Mouse (Mus musculus) stomach, postnatal 0 days (tissue): ENCODE results near the gene Ubqln3. TPM values are rescaled to one million over a fixed set of nuclear protein-coding genes. Genes with fewer than 3 reads are reported as not detected.

Source experiments
- ATAC-seq: fragments of 200-750 bp; cut with Nextera tagmentation; 2 replicates; pipeline ENCODE4 v1.8.0; 2017; ENCODE audit not compliant: low FRiP score, low TSS enrichment
- DNase-seq: peaks from one replicate; pipeline ENCODE4 v3.0.0-alpha.2; 2016; ENCODE audit warnings: low spot score
- H3K27ac ChIP-seq: fragments of 300-500 bp; sonication (generic); replicated peaks from 2 replicates; pipeline ENCODE4 v1.5.1; 2014; ENCODE audit warnings: mild to moderate bottlenecking, control low read depth
- H3K27me3 ChIP-seq: fragments of 300-500 bp; sonication (generic); 2 replicates; pipeline ENCODE4 v1.6.1; 2014; ENCODE audit warnings: low read length; ENCODE audit not compliant: control insufficient read depth, insufficient read depth
- H3K36me3 ChIP-seq: fragments of 300-500 bp; sonication (generic); 2 replicates; pipeline ENCODE4 v1.6.1; 2014; ENCODE audit warnings: low read length, mixed read lengths; ENCODE audit not compliant: control insufficient read depth, insufficient read depth
- H3K4me1 ChIP-seq: fragments of 300-500 bp; sonication (generic); replicated peaks from 2 replicates; pipeline ENCODE4 v1.6.1; 2014; ENCODE audit warnings: antibody characterized with exemption; ENCODE audit not compliant: control insufficient read depth, insufficient read depth
- H3K4me2 ChIP-seq: fragments of 300-500 bp; sonication (generic); replicated peaks from 2 replicates; pipeline ENCODE4 v1.6.1; 2014; ENCODE audit warnings: low read depth, mild to moderate bottlenecking, control low read depth, moderate library complexity
- H3K4me3 ChIP-seq: fragments of 300-500 bp; sonication (generic); 2 replicates; pipeline ENCODE4 v1.5.1; 2014; ENCODE audit warnings: low read depth, low read length, control low read depth
- H3K9ac ChIP-seq: fragments of 300-500 bp; sonication (generic); 2 replicates; pipeline ENCODE4 v1.6.1; 2014; ENCODE audit warnings: mild to moderate bottlenecking, low read length, control low read depth, mixed read lengths
- H3K9me3 ChIP-seq: fragments of 300-500 bp; sonication (generic); 2 replicates; pipeline ENCODE4 v1.6.1; 2016; ENCODE audit warnings: low read length; ENCODE audit not compliant: control insufficient read depth
- CTCF ChIP-seq: IDR thresholded peaks from 2 replicates; pipeline ENCODE4 v1.5.1; 2016; ENCODE audit warnings: antibody characterized with exemption, low read depth, mild to moderate bottlenecking, moderate library complexity
- EP300 ChIP-seq: optimal IDR thresholded peaks from 2 replicates; pipeline ENCODE3; 2016; ENCODE audit warnings: antibody characterized with exemption
- WGBS: fragments of 180-500 bp; shearing (Covaris S2); extraction: QIAGEN DNeasy Blood & Tissue Kit; methylation state at CpG from one replicate; pipeline ENCODE4 v1.1.7; 2014; 5-methylcytosine and 5-hydroxymethylcytosine counted together
- polyA plus RNA-seq: library from polyadenylated mRNA; unstranded; fragments of >200 nt; fragmentation: Nextera tagmentation; extraction: Ambion mirVana; gene quantifications from 2 replicates; pipeline ENCODE4 v1.2.1, GENCODE M21; 2015

Gene Ubqln3
- polyA plus RNA-seq, 1 experiment from 2014 or later, result not detected

- Histone ChIP-seq H3K36me3 (no peaks in the 10 kb centered on the region), H3K27ac (no peak overlapping the region), H3K4me2 (no peak overlapping the region), H3K4me1 (no peaks in the 10 kb centered on the region), H3K9ac (no peak overlapping the region), H3K27me3 (no peaks in the 10 kb centered on the region), H3K4me3 (no peak overlapping the region), H3K9me3 (no peaks in the 10 kb centered on the region)
- DNase-seq (no peak), ATAC-seq (no peak)
- TF ChIP-seq EP300 (no peak), CTCF (no peak)
- WGBS, result 64% methylated on average over 6 of the region's 6 CpGs
These were observed 26.6 kb upstream of the Ubqln3 start for GRCm38 (mm10) chr7:104169634-104170204.

DNA sequence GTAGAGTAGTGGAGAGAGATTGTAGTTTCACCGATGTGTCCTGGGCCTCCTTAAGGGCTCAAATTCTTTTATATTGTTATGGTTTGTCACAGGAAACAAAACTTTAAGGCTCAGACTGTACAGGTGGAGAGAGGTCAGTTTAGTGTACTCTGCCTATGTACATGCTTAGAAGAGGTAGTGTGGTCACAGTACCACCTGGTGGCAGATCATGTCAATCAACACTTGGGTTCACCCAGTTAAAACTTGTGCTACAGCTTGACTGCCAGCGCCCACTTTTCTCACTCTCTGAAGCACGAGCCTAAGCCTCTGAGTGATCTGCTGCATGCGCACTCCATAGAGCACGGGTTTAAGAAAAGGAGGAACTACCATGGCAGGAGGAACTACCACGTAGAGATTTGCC lies 24.0 kb upstream of the Ubqln3 start:
- ATAC-seq (no peak), DNase-seq (no peak)
- Histone ChIP-seq H3K27ac (no peak overlapping the region), H3K4me1 (no peaks in the 10 kb centered on the region), H3K4me3 (no peak overlapping the region), H3K9me3 (no peaks in the 10 kb centered on the region), H3K4me2 (no peak overlapping the region), H3K27me3 (no peaks in the 10 kb centered on the region), H3K9ac (no peak overlapping the region), H3K36me3 (no peaks in the 10 kb centered on the region)
- no peak for TF ChIP-seq EP300
- no peak; the same call in 1 of the 2 replicates for TF ChIP-seq CTCF
- WGBS, result 76% methylated on average over 6 of the region's 6 CpGs

- no peaks in the 10 kb centered on the region for H3K36me3 ChIP-seq
- H3K27me3 ChIP-seq, result no peaks in the 10 kb centered on the region
- no peaks in the 10 kb centered on the region for H3K4me1 ChIP-seq
- H3K4me3 ChIP-seq, result no peak within 1 kb of the TSS
- whole genome bisulfite sequencing, result 84% methylated on average over 2 of the region's 2 CpGs
- DNase-seq (no peak), ATAC-seq (no peak)
- no peak within 1 kb of the TSS for H3K9ac ChIP-seq
- TF ChIP-seq CTCF (no peak), EP300 (no peak)
- no peak within 1 kb of the TSS for H3K4me2 ChIP-seq
- H3K27ac ChIP-seq, result no peak within 1 kb of the TSS
- H3K9me3 ChIP-seq, result no peaks in the 10 kb centered on the region
These were observed 7.4 kb upstream of the Ubqln3 start, which contains the start of gene Ubqlnl for GRCm38 (mm10) chr7:104150456-104150855. Gene Ubqlnl (minus strand): TSS chr7:104150556.

DNA sequence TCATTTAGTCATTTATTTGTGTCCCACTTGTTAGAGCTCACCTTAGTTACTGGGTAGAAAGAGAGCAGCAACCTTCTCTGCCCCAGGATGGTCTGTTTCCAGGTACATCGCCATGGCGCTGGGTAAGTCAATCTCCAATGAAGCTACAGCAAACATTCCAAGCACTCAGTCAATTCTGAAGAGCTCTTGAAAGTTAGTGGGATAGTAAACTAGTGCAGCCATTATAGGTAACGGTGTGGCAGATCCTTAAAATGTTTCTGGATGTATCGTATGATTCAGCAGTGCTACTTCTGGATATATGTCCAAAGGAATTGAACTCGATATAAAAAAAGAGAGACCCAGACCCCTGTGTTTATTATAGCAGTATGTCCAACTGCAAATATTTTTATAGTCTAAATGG lies 5.8 kb downstream of the Ubqln3 start, which contains the start of gene Olfr643:
Gene Olfr643 (minus strand): TSS at position 101 of the 400 bp plus-strand sequence.
- WGBS, result 79% methylated on average over 5 of the region's 5 CpGs
- no peaks in the 10 kb centered on the region for H3K36me3 ChIP-seq
- no peak for ATAC-seq

DNA sequence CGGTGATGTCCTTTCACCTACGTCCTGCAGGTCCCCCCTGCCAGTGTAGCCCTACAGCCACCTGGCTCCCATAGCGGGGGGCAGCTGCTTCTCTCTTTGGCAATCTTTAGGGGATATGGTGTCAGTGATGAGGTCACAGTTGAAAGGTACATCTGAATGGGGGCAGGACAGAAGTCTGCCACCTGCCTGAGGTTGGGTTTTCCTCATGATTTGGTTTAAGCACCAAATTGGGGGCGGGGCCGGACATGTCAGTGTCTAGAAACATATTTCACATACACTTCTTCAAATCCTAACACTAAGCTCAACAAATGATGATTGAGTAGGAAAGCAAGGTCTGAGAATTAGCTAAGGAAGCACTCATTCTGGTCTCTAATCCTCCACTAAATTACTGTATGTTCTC lies 13.4 kb downstream of the Ubqln3 start, which contains the start of gene Ubqln5:
Gene Ubqln5 (minus strand): TSS at position 101 of the 400 bp plus-strand sequence.
- Histone ChIP-seq H3K9me3 (no peaks in the 10 kb centered on the region), H3K27ac (no peak within 1 kb of the TSS), H3K27me3 (no peaks in the 10 kb centered on the region), H3K4me2 (no peak within 1 kb of the TSS), H3K9ac (no peak within 1 kb of the TSS), H3K4me1 (no peaks in the 10 kb centered on the region), H3K36me3 (no peaks in the 10 kb centered on the region), H3K4me3 (no peak within 1 kb of the TSS)
- DNase-seq (no peak), ATAC-seq (no peak)
- TF ChIP-seq EP300, result no peak
- 89% methylated on average over 5 of the region's 5 CpGs for WGBS

More for the DNA sequence above, 5.8 kb downstream of the Ubqln3 start, which contains the start of gene Olfr643:
- Histone ChIP-seq H3K9ac (no peak within 1 kb of the TSS), H3K27ac (no peak within 1 kb of the TSS), H3K27me3 (no peaks in the 10 kb centered on the region), H3K9me3 (no peaks in the 10 kb centered on the region), H3K4me2 (no peak within 1 kb of the TSS), H3K4me1 (no peaks in the 10 kb centered on the region), H3K4me3 (no peak within 1 kb of the TSS)
- TF ChIP-seq CTCF, result no peak
- no peak for TF ChIP-seq EP300
- no peak for DNase-seq

DNA sequence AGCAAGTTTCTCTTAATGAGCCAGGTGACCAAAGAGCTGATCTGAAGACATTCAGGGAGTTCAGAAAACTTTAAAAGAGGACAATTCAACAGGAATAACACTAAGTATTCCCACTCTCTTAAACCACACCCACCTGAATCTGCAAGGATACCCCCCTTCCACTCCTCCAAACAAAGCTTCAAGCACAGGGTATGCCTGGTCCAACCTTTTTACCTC lies 38.4 kb downstream of the Ubqln3 start, which contains the start of gene Olfr646:
Gene Olfr646 (plus strand): TSS at position 117 of the 216 bp plus-strand sequence.
- ATAC-seq, result no peak

More for the DNA sequence above, 38.4 kb downstream of the Ubqln3 start, which contains the start of gene Olfr646:
- Histone ChIP-seq H3K4me2 (no peak within 1 kb of the TSS), H3K4me3 (no peak within 1 kb of the TSS), H3K27me3 (no peaks in the 10 kb centered on the region), H3K27ac (no peak within 1 kb of the TSS), H3K4me1 (no peaks in the 10 kb centered on the region), H3K9me3 (no peaks in the 10 kb centered on the region), H3K36me3 (no peaks in the 10 kb centered on the region), H3K9ac (no peak within 1 kb of the TSS)
- DNase-seq, result no peak
- TF ChIP-seq EP300 (no peak), CTCF (no peak)
